Mouse (Mus musculus): ENCODE data around the gene Hspb9. TPM values are rescaled to one million over a fixed set of nuclear protein-coding genes. Genes with fewer than 3 reads are reported as not detected.

The Hspb9 gene
- total and polyA plus RNA-seq, 3 experiments, result 0.73 to 2.1 TPM; not detected in 1

- Histone ChIP-seq H3K36me3 (ENCODE audit: control insufficient read depth in 1 of 2, insufficient read depth in 2 of 2, low read length in 2 of 2) (0 out of 4 replicates have a peak, but pooled peaks cover 0 to 5% of the 10 kb centered on the region in 2 experiments), H3K27me3 (ENCODE audit: control insufficient read depth in 1 of 2, insufficient read depth in 2 of 2, low read length in 2 of 2) (no peaks in the 10 kb centered on the region), H3K9ac (ENCODE audit: control insufficient read depth, low read depth, low read length, poor library complexity, severe bottlenecking) (no peak overlapping the region), H3K4me3 (ENCODE audit: control insufficient read depth in 1 of 2, insufficient read depth in 1 of 2, low read depth in 2 of 2, low read length in 2 of 2) (no peak overlapping the region), H3K4me1 (ENCODE audit: control insufficient read depth in 1 of 2, insufficient read depth in 2 of 2, low read length in 2 of 2) (peaks cover 3 to 9% of the 10 kb centered on the region in 2 experiments; a peak in 3 of 4 replicates), H3K9me3 (replicated peaks; ENCODE audit: insufficient read depth, low read length) (no peaks in the 10 kb centered on the region), H3K79me2 (ENCODE audit: control insufficient read depth, insufficient read depth, low read length, poor library complexity) (no peaks in the 10 kb centered on the region), H3K27ac (ENCODE audit: control insufficient read depth, low read depth, low read length) (no peak overlapping the region)
- TF ChIP-seq SMC3 (IDR thresholded peaks at IDR 0.05; ENCODE audit: low read depth, low read length), result peak; percentile 88
- TF ChIP-seq GATA1 (IDR thresholded peaks at IDR 0.05; ENCODE audit: low read depth, low read length), result no peak
- no peak for TF ChIP-seq CHD1 (IDR thresholded peaks at IDR 0.05; ENCODE audit: low read depth, low read length)
- peak; percentile 69 for TF ChIP-seq RAD21 (IDR thresholded peaks at IDR 0.05; ENCODE audit: low read depth, low read length)
- no peak for TF ChIP-seq MXI1 (IDR thresholded peaks at IDR 0.05; ENCODE audit: low read depth, low read length)
- TF ChIP-seq HCFC1 (IDR thresholded peaks at IDR 0.05; ENCODE audit: low read depth, low read length), result 0 out of 2 replicates have a peak, but pooled peaks have one; percentile 34
- no peak for TF ChIP-seq UBTF (IDR thresholded peaks at IDR 0.05; ENCODE audit: borderline replicate concordance, insufficient read depth, low read depth, low read length)
- TF ChIP-seq USF1 (IDR thresholded peaks at IDR 0.05; ENCODE audit: low read depth, low read length), result no peak
- peak; percentile 24; the same call in 1 of the 2 replicates for TF ChIP-seq SIN3A (IDR thresholded peaks at IDR 0.05; ENCODE audit: low read length)
- no peak for TF ChIP-seq ZMIZ1 (IDR thresholded peaks at IDR 0.05; ENCODE audit: low read depth, low read length)
- no peak for TF ChIP-seq NRF1 (IDR thresholded peaks at IDR 0.05; ENCODE audit: insufficient read depth, low read depth, low read length, poor library complexity, severe bottlenecking)
- no peak for TF ChIP-seq GABPA (IDR thresholded peaks at IDR 0.05; ENCODE audit: low read depth, low read length)
- no peak for TF ChIP-seq TAL1 (IDR thresholded peaks at IDR 0.05; ENCODE audit: low read length)
- no peak for TF ChIP-seq MAX (IDR thresholded peaks at IDR 0.05; ENCODE audit: low read length)
- peak; percentile 55 for TF ChIP-seq ZNF384 (IDR thresholded peaks at IDR 0.05; ENCODE audit: low read depth, low read length)
- no peak for TF ChIP-seq E2F4 (IDR thresholded peaks at IDR 0.05; ENCODE audit: borderline replicate concordance, low read depth, low read length)
- no peak for TF ChIP-seq POLR2AphosphoS2 (IDR thresholded peaks at IDR 0.05; ENCODE audit: low read length)
- TF ChIP-seq ZC3H11A (IDR thresholded peaks at IDR 0.05; ENCODE audit: low read depth, low read length), result peak; percentile 78
- TF ChIP-seq ELF1 (IDR thresholded peaks at IDR 0.05; ENCODE audit: low read depth, low read length), result no peak
- no peak for TF ChIP-seq POLR2AphosphoS5 (IDR thresholded peaks at IDR 0.05; ENCODE audit: borderline replicate concordance, low read depth, low read length)
- peak; percentile 74 to 85 (median 76) for TF ChIP-seq CTCF (IDR thresholded peaks at IDR 0.05 in 2 of 3, conservative IDR thresholded peaks at IDR 0.05 in 1 of 3; ENCODE audit: control insufficient read depth in 1 of 3, insufficient read depth in 1 of 3, low read depth in 2 of 3, low read length in 3 of 3, poor library complexity in 1 of 3, severe bottlenecking in 1 of 3)
- TF ChIP-seq NELFE (IDR thresholded peaks at IDR 0.05; ENCODE audit: low read depth, low read length), result peak; percentile 26; the same call in 1 of the 2 replicates
- TF ChIP-seq MAFK (IDR thresholded peaks at IDR 0.05; ENCODE audit: borderline replicate concordance, low read depth, low read length), result no peak
- no peak for TF ChIP-seq TCF12 (IDR thresholded peaks at IDR 0.05; ENCODE audit: low read depth, low read length)
- TF ChIP-seq RCOR1 (IDR thresholded peaks at IDR 0.05; ENCODE audit: low read depth, low read length), result 0 out of 2 replicates have a peak, but pooled peaks have one; percentile 32
- no peak for TF ChIP-seq MAZ (IDR thresholded peaks at IDR 0.05; ENCODE audit: low read depth, low read length)
- TF ChIP-seq ETS1 (IDR thresholded peaks at IDR 0.05; ENCODE audit: low read depth, low read length), result no peak
- no peak for TF ChIP-seq TBP (IDR thresholded peaks at IDR 0.05; ENCODE audit: low read depth, low read length)
- DNase-seq (ENCODE audit: low read depth, low spot score), result peak; percentile 84
These were observed 31.4 kb downstream of the Hspb9 start for GRCm38 (mm10) chr11:100745085-100745484.
